ENCODE assay signal across 14 mouse cellular contexts in genomic region chr11:84351150-84351549, GRCm38 (mm10).
DNase-seq lines count a peak whose midpoint lies in the region; ATAC-seq and TF ChIP-seq lines count a peak whose summit lies in the region.
"Had no signal": no experiment of that assay in that cellular context is flagged by ENCODE, and none has a peak within 500 bp of the region (broad histone marks: within the 10 kb centered on the region; RNA-seq: fewer than 3 reads in every experiment).

No protein-coding gene starts in this region.

- 97% methylated on average over 1 of the region's 1 CpGs for WGBS in forebrain, embryonic 14.5 days
- WGBS in forebrain, postnatal 0 days: 91% methylated on average over 1 of the region's 1 CpGs

- ATAC-seq in forebrain, embryonic 14.5 days: no peak
- ATAC-seq in forebrain, postnatal 0 days: no peak
- peak; percentile 74 for ATAC-seq in megakaryocyte, adult 5-6 weeks (ENCODE audit: poor library complexity, severe bottlenecking)

- no peaks in the 10 kb centered on the region for H3K27me3 ChIP-seq in forebrain, embryonic 14.5 days (replicated peaks; ENCODE audit: control insufficient read depth, insufficient read depth, low read length)
- H3K27me3 ChIP-seq in forebrain, postnatal 0 days (ENCODE audit: insufficient read depth, low read length): no peaks in the 10 kb centered on the region
- H3K27me3 ChIP-seq: limb, embryonic 15.5 days had no signal

- no peak overlapping the region for H3K9ac ChIP-seq in forebrain, embryonic 14.5 days (ENCODE audit: low read length)
- no peak overlapping the region for H3K9ac ChIP-seq in forebrain, postnatal 0 days
- H3K9ac ChIP-seq: limb, embryonic 15.5 days had no signal

- no peak for TF ChIP-seq CTCF in forebrain, postnatal 0 days (IDR thresholded peaks at IDR 0.05; ENCODE audit: low read depth)

- no peaks in the 10 kb centered on the region for H3K9me3 ChIP-seq in forebrain, embryonic 14.5 days (replicated peaks; ENCODE audit: control insufficient read depth, low read length)
- H3K9me3 ChIP-seq in forebrain, postnatal 0 days (ENCODE audit: low read length): no peaks in the 10 kb centered on the region
- H3K9me3 ChIP-seq: limb, embryonic 15.5 days; midbrain, embryonic 10.5 days had no signal

- no peak for DNase-seq in forebrain, embryonic 14.5 days (ENCODE audit: low spot score)
- no peak for DNase-seq in forebrain, postnatal 0 days
- DNase-seq in 416B (ENCODE audit: low read depth): peak; percentile 53
- DNase-seq in c-Kit-positive CD71-positive TER-119-positive erythroid progenitor cells, embryonic 14.5 days (ENCODE audit: low spot score): peak; percentile 25
- DNase-seq in adrenal gland, adult 8-10 months: no peak
- DNase-seq in cerebellum, postnatal 25 days: no peak
- DNase-seq in retina, embryonic 14.5 days (ENCODE audit: low spot score): no peak
- DNase-seq: cerebellum, adult 11-12 months; gastrocnemius, postnatal 25 days; kidney, adult 11 months; kidney, postnatal 4 days had no signal

- peaks cover 26% of the 10 kb centered on the region for H3K4me1 ChIP-seq in forebrain, embryonic 14.5 days (ENCODE audit: control insufficient read depth, insufficient read depth, low read length)
- peaks cover 16% of the 10 kb centered on the region for H3K4me1 ChIP-seq in forebrain, postnatal 0 days (ENCODE audit: insufficient read depth)
- H3K4me1 ChIP-seq: limb, embryonic 15.5 days had no signal

- H3K4me2 ChIP-seq in forebrain, embryonic 14.5 days (ENCODE audit: low read length): no peak overlapping the region
- H3K4me2 ChIP-seq in forebrain, postnatal 0 days (ENCODE audit: low read depth): no peak overlapping the region
- H3K4me2 ChIP-seq: limb, embryonic 15.5 days had no signal

- H3K4me3 ChIP-seq in forebrain, embryonic 14.5 days (ENCODE audit: low read depth, low read length): no peak overlapping the region
- H3K4me3 ChIP-seq in forebrain, postnatal 0 days (ENCODE audit: low read depth, low read length): no peak overlapping the region
- H3K4me3 ChIP-seq: limb, embryonic 15.5 days; midbrain, embryonic 10.5 days had no signal

- H3K36me3 ChIP-seq in forebrain, embryonic 14.5 days (ENCODE audit: control insufficient read depth, insufficient read depth, low read length): no peaks in the 10 kb centered on the region
- H3K36me3 ChIP-seq in forebrain, postnatal 0 days (ENCODE audit: insufficient read depth): no peaks in the 10 kb centered on the region
- H3K36me3 ChIP-seq: limb, embryonic 15.5 days had no signal

- 0 out of 2 replicates have a peak overlapping the region, but pooled peaks have one; percentile 16 for H3K27ac ChIP-seq in forebrain, embryonic 14.5 days (ENCODE audit: low read depth, low read length)
- no peak overlapping the region for H3K27ac ChIP-seq in forebrain, postnatal 0 days (ENCODE audit: low read depth, low read length)
- H3K27ac ChIP-seq: limb, embryonic 15.5 days; midbrain, embryonic 10.5 days had no signal

Comparison
In these comparisons a context has a peak if more than half of its experiments do, and no peak if none do; other contexts are left out.
1. DNase-seq: peak in 416B (single experiment) and c-Kit-positive CD71-positive TER-119-positive erythroid progenitor cells, embryonic 14.5 days (single experiment); none in forebrain, embryonic 14.5 days (single experiment), forebrain, postnatal 0 days (single experiment), adrenal gland, adult 8-10 months (single experiment), cerebellum, postnatal 25 days (0 of 2) and retina, embryonic 14.5 days (single experiment).